Mouse (Mus musculus) neural tube, embryonic 13.5 days (tissue): ENCODE data around the gene Fancl. TPM values are rescaled to one million over a fixed set of nuclear protein-coding genes. Genes with fewer than 3 reads are reported as not detected.

Source experiments
- ATAC-seq: fragments of 200-750 bp; cut with Nextera tagmentation; 2 replicates; pipeline ENCODE4 v1.8.0; 2017; ENCODE audit warnings: low read depth, mild to moderate bottlenecking, moderate TSS enrichment, moderate library complexity
- H3K27ac ChIP-seq: fragments of 300-500 bp; sonication (generic); replicated peaks from 2 replicates; pipeline ENCODE4 v1.5.1; 2015; ENCODE audit warnings: moderate library complexity, mild to moderate bottlenecking, inconsistent platforms
- H3K27me3 ChIP-seq: fragments of 300-500 bp; sonication (generic); 2 replicates; pipeline ENCODE4 v1.6.1; 2015; ENCODE audit warnings: mild to moderate bottlenecking, inconsistent platforms
- H3K36me3 ChIP-seq: fragments of 300-500 bp; sonication (generic); 2 replicates; pipeline ENCODE4 v1.6.1; 2015; ENCODE audit warnings: mild to moderate bottlenecking, inconsistent platforms
- H3K4me1 ChIP-seq: fragments of 300-500 bp; sonication (generic); replicated peaks from 2 replicates; pipeline ENCODE4 v1.6.1; 2015; ENCODE audit warnings: inconsistent platforms
- H3K4me2 ChIP-seq: fragments of 300-500 bp; sonication (generic); 2 replicates; pipeline ENCODE4 v1.6.1; 2015; ENCODE audit warnings: inconsistent platforms, mild to moderate bottlenecking, moderate library complexity
- H3K4me3 ChIP-seq: fragments of 300-500 bp; sonication (generic); 2 replicates; pipeline ENCODE4 v1.5.1; 2015; ENCODE audit warnings: mild to moderate bottlenecking, inconsistent platforms
- H3K9ac ChIP-seq: fragments of 300-500 bp; sonication (generic); 2 replicates; pipeline ENCODE4 v1.6.1; 2015; ENCODE audit warnings: moderate library complexity, mild to moderate bottlenecking, inconsistent platforms
- H3K9me3 ChIP-seq: fragments of 300-500 bp; sonication (generic); 2 replicates; pipeline ENCODE4 v1.6.1; 2016; ENCODE audit warnings: inconsistent platforms
- WGBS: fragments of 180-500 bp; shearing (Covaris S2); methylation state at CpG from one replicate; pipeline ENCODE4 v1.1.7; 2015; 5-methylcytosine and 5-hydroxymethylcytosine counted together
- polyA plus RNA-seq: library from polyadenylated mRNA; unstranded; fragments of >200 nt; fragmentation: Nextera tagmentation; extraction: Ambion mirVana; gene quantifications from 2 replicates; pipeline ENCODE4 v1.2.1, GENCODE M21; 2015

The Fancl gene
- polyA plus RNA-seq, 1 experiment from 2014 or later = 12.5 TPM

DNA sequence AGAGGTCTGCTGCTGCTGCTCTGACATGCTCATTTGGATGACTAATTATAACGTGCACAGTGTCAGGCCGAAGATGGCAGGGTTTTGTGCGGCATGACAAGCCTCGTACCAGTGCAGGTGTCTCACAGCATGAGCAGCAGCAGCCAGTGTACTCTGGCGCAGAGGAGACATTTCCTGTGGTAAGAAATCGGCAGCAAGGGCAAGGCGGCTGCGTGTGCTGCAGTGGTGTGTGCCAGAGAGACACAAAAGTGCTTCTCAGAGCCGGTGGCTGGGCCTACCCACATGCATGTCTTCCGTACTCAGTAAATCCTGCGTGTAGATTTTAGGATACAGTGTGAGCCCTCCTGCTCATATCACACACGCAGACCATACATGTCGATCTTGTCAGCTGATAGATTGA is 51.9 kb downstream of the Fancl start:
- Histone ChIP-seq H3K9ac (no peak overlapping the region), H3K4me2 (no peak overlapping the region), H3K36me3 (no peaks in the 10 kb centered on the region), H3K4me1 (no peaks in the 10 kb centered on the region), H3K9me3 (no peaks in the 10 kb centered on the region), H3K4me3 (no peak overlapping the region), H3K27ac (0 out of 2 replicates have a peak overlapping the region, but pooled peaks have one; percentile 13), H3K27me3 (no peaks in the 10 kb centered on the region)
- 76% methylated on average over 13 of the region's 13 CpGs for WGBS
- ATAC-seq = 0 out of 2 replicates have a peak, but pooled peaks have one; percentile 27

DNA sequence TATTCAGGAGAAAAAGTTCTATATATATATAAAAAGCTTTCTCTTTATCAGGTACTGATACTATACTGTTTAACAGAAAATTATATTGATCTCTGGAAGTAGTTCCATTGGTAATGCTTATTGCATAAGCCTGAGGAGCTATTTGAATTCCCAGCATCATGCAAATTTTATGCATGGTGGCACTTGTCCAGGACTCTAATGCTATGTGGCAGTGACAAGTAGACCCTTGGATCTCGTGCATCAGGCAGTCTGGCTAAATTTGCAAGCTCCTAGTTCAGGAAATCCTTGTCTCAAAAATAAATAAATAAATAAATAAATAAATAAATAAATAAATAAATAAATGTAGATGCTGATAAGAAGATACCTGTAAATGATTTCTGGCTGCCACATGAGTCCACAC is 55.2 kb downstream of the Fancl start:
- Histone ChIP-seq H3K9me3 (no peaks in the 10 kb centered on the region), H3K4me1 (no peaks in the 10 kb centered on the region), H3K27ac (no peak overlapping the region), H3K27me3 (no peaks in the 10 kb centered on the region), H3K4me2 (no peak overlapping the region), H3K36me3 (no peaks in the 10 kb centered on the region), H3K9ac (no peak overlapping the region), H3K4me3 (no peak overlapping the region)
- no peak for ATAC-seq
- 48% methylated on average over 1 of the region's 1 CpGs for WGBS

DNA sequence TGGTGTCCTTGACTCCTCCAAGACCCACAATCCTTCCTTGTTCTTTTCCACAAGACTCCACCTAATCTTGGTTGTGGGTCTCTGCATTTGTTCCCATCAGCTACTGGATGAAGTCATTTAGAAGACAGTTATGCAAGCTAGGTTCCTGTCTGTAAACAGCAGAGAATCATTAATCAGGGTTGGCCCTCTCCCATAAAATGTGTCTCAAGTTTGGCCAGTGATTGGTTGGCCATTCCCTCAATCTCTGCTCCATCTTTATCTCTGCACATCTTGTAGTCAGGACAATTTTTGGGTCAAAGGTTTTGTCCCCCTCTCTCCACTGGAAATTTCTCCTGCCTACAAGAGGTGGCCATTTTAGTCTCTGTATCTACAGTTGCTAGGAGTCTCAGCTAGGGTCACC is 58.4 kb downstream of the Fancl start:
- no peak overlapping the region for H3K4me3 ChIP-seq
- H3K36me3 ChIP-seq = no peaks in the 10 kb centered on the region
- no peaks in the 10 kb centered on the region for H3K27me3 ChIP-seq
- no peaks in the 10 kb centered on the region; the same call in 1 of the 2 replicates for H3K9me3 ChIP-seq
- no peak overlapping the region for H3K4me2 ChIP-seq
- ATAC-seq = no peak
- H3K9ac ChIP-seq = no peak overlapping the region
- H3K4me1 ChIP-seq = no peaks in the 10 kb centered on the region
- H3K27ac ChIP-seq = no peak overlapping the region

DNA sequence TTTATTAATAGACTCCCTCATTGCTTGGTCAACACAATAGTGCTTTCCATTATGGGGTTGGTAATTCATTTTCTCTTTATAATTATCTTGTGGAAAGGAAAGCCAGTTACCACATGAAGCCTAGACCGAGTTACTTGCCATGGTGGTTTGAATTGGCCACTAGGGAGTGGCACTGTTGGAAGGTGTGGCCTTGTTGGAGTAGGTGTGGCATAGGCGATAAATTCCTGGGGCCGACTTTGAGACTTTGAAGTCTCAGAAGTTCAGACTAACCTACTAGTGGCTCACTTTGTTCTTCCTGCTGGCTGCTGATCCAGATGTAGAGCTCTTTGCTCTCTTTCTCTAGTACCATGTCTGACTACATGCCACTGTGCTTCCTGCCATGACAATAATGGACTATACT is 63.9 kb downstream of the Fancl start:
- 85% methylated on average over 3 of the region's 3 CpGs for WGBS
- no peak for ATAC-seq
- H3K9ac ChIP-seq = no peak overlapping the region

DNA sequence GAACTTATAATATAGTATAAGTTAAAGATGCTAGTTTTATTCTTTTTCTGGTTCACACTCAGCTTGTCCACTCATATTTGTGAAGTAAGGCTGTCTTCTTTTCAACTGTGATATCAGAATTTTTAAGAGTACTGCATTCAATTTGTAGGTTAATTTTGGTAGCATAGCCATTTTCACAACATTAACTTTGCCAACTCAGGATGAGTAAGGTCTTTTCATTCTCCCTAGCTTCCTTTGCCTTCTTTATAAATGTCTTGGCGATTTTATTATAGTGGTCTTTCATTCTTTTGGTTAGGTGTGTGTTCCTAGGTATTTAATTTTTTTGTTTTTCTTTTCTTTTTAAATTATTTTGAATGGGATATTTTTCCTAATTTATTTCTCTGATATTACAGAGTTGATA is 64.7 kb downstream of the Fancl start:
- no peak overlapping the region for H3K4me3 ChIP-seq
- no peak overlapping the region for H3K27ac ChIP-seq
- H3K9me3 ChIP-seq = no peaks in the 10 kb centered on the region; the same call in 1 of the 2 replicates
- H3K9ac ChIP-seq = no peak overlapping the region
- 100% methylated on average over 1 of the region's 1 CpGs for WGBS
- no peak for ATAC-seq
- H3K36me3 ChIP-seq = no peaks in the 10 kb centered on the region
- H3K4me1 ChIP-seq = no peaks in the 10 kb centered on the region
- no peaks in the 10 kb centered on the region for H3K27me3 ChIP-seq
- H3K4me2 ChIP-seq = no peak overlapping the region

More for the DNA sequence above, 63.9 kb downstream of the Fancl start:
- Histone ChIP-seq H3K9me3 (no peaks in the 10 kb centered on the region; the same call in 1 of the 2 replicates), H3K4me3 (no peak overlapping the region), H3K27ac (no peak overlapping the region), H3K27me3 (no peaks in the 10 kb centered on the region), H3K4me2 (no peak overlapping the region), H3K4me1 (no peaks in the 10 kb centered on the region), H3K36me3 (no peaks in the 10 kb centered on the region)

DNA sequence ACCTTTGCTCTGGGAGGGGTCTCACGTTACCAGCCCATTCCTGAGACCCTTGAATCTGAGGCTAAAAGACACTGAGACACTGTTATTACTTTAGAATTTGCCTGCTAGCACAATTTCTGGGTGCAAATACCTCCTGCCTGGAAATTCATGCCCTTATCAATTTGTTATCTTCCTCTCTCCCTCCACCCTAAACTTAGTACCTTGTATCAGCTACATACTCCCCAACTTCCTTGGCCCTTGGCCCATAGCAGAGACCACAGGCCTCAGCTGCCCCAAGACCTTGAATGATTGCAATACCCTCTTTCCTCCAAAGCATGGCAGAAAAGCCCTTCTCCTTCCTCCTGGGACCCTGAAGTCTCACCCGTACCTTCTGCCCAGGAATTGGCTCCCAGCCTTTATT is 65.3 kb downstream of the Fancl start:
- no peaks in the 10 kb centered on the region for H3K4me1 ChIP-seq
- H3K9me3 ChIP-seq = no peaks in the 10 kb centered on the region; the same call in 1 of the 2 replicates
- no peak overlapping the region for H3K9ac ChIP-seq
- no peak for ATAC-seq
- no peak overlapping the region for H3K27ac ChIP-seq
- 82% methylated on average over 2 of the region's 2 CpGs for WGBS
- H3K4me2 ChIP-seq = no peak overlapping the region
- H3K27me3 ChIP-seq = no peaks in the 10 kb centered on the region
- H3K36me3 ChIP-seq = no peaks in the 10 kb centered on the region
- no peak overlapping the region for H3K4me3 ChIP-seq

DNA sequence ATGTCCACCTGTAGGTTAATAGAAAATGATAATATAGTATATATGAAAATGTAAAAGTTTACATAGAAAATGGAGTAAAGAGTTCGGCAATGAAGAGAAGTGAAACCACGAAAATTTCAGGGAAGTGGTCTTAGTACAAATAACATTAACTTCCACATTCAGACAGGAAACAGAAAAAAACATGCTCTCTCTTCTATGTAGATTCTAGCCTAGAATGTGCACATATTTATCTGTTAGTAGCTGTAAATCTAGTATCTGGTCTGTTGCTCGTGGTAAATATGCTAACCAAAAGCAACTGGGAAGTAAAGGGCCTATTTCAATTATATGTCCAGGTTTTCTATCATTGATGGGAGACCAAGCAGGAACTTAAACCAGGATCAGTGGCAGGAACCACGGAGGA is 66.8 kb downstream of the Fancl start:
- H3K36me3 ChIP-seq = no peaks in the 10 kb centered on the region
- H3K9ac ChIP-seq = no peak overlapping the region
- WGBS = 91% methylated on average over 4 of the region's 4 CpGs
- ATAC-seq = no peak
- no peaks in the 10 kb centered on the region for H3K4me1 ChIP-seq
- no peaks in the 10 kb centered on the region for H3K9me3 ChIP-seq
- no peak overlapping the region for H3K4me2 ChIP-seq
- no peak overlapping the region for H3K4me3 ChIP-seq
- no peak overlapping the region for H3K27ac ChIP-seq
- no peaks in the 10 kb centered on the region for H3K27me3 ChIP-seq

DNA sequence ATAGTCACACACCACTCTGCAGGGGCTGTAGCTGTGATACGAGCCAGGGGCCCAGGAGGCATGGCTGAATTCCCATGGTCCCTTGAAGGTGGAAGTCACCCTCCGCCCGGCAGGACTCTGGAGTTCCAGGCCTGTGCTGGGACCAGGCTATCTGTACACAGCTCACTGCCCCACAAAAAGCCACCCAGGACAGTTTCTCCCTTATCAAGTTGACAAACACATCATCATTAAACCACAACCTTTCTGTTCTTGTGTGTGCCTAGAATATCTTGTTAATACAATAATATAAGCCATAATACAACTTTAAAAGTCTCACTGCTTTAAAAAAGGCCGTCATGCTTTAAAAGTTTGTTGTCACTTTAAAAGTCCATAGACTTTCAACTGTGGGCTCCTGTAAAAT is 68.1 kb downstream of the Fancl start:
- Histone ChIP-seq H3K27me3 (no peaks in the 10 kb centered on the region), H3K27ac (no peak overlapping the region), H3K4me2 (no peak overlapping the region), H3K4me3 (no peak overlapping the region), H3K36me3 (no peaks in the 10 kb centered on the region), H3K9ac (no peak overlapping the region), H3K9me3 (no peaks in the 10 kb centered on the region), H3K4me1 (no peaks in the 10 kb centered on the region)
- WGBS = 95% methylated on average over 4 of the region's 4 CpGs
- no peak for ATAC-seq

DNA sequence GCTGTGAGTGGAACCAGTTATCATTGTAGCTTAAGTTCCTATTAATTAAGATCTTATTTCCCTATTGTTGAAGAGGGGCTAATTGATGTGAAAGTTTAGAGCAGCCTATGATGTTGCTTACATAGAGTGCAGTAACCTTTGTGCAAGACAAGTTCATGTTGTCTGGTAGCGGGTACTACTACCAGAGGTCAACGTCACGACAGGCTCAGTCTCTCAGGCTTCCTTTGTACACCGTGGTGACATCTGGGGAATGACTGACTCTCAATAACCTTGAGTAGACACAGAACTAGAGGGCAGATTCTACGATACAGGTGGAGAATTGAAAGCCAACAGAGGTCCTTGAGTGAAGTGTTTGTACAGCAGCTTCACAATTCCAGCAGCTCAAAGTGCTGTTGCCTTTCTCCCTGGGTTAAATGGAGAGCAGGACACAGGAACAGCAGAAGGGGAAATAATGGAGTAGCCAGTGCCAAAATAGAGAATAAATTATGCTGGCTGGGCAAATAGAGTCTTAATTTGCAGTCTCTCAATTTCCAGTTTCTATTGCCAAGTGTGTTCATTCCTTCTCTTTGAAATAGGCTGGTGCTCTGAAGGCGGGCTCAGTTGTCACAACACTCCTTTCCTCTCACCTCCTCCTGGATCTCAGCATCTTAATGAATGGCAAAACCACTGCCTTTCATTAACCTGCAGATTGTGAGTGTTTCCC is 91.3 kb downstream of the Fancl start:
- WGBS = 87% methylated on average over 6 of the region's 6 CpGs
- H3K9me3 ChIP-seq = no peaks in the 10 kb centered on the region
- ATAC-seq = no peak
- H3K4me2 ChIP-seq = no peak overlapping the region
- H3K36me3 ChIP-seq = no peaks in the 10 kb centered on the region
- H3K9ac ChIP-seq = no peak overlapping the region
- H3K27me3 ChIP-seq = no peaks in the 10 kb centered on the region
- H3K4me1 ChIP-seq = peaks cover 6% of the 10 kb centered on the region; the same call in 1 of the 2 replicates
- H3K27ac ChIP-seq = no peak overlapping the region
- no peak overlapping the region for H3K4me3 ChIP-seq

DNA sequence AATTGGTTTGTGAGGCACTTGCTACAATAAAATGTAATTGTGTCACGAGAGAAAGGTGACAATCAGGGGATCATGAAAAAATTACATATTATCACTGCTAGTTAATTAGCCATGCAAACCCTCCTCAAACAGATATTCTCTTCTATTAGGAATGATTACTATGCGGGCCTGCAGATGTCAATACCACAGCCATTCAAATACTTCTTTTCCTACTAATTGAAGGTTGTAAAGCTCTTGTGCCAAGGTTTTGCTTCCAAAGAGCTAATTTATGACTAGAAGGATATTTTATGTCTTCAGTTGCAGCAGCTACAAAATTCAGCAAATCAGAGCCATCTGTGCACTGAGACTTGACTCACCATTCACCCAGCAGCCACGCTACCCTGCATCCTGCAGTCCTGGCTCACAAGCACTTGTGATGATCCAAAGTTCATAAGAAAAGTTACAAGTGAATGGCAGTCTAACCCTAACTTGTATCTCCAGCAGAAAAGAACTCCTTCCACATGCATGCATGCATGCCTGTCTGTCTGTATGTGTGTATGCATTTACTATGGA is 95.8 kb downstream of the Fancl start:
- H3K4me3 ChIP-seq = no peak overlapping the region
- H3K27ac ChIP-seq = no peak overlapping the region
- peaks cover 6% of the 10 kb centered on the region; the same call in 1 of the 2 replicates for H3K4me1 ChIP-seq
- whole genome bisulfite sequencing = 58% methylated on average over 3 of the region's 3 CpGs
- no peaks in the 10 kb centered on the region for H3K36me3 ChIP-seq
- H3K9ac ChIP-seq = no peak overlapping the region
- no peak overlapping the region for H3K4me2 ChIP-seq
- no peaks in the 10 kb centered on the region for H3K27me3 ChIP-seq
- no peaks in the 10 kb centered on the region for H3K9me3 ChIP-seq
- ATAC-seq = no peak

DNA sequence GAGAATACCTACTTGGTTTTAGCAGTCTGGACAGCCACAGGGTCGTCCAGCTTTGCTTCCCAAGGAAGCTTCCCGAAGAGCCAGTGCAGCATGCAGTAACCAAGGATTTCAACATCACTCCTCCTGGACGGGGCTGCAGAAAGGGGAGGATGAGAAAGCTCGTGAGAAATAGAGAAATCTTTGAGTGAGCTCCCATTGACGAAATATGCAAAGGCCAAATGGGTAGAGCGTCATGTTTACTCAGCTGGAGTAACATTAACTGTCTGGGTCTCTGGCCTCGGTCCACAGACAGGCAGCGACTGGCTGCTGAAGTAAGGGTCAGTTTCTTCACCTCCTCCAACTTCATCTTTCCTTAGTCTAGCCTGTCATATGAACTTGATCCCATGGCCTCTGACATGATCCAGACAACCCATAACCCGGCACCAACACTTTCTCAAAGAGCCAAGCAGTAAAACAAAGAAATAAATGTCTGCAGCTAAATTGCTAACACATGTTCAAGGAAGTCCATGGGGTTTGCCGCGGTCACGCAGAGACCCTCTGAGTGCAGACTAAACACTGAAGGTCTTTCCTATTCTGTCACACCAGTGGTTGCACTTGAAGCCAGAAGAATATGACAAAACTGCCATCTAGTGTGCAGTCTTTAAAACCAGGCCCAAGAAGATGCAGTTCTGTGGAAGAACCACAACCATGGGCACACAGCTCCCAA is 104.0 kb downstream of the Fancl start:
- Histone ChIP-seq H3K27ac (no peak overlapping the region), H3K4me1 (0 out of 2 replicates have a peak, but pooled peaks cover 4% of the 10 kb centered on the region), H3K4me3 (no peak overlapping the region), H3K4me2 (no peak overlapping the region), H3K36me3 (no peaks in the 10 kb centered on the region), H3K9ac (no peak overlapping the region), H3K9me3 (no peaks in the 10 kb centered on the region), H3K27me3 (no peaks in the 10 kb centered on the region)
- ATAC-seq = peak; percentile 77; the same call in 1 of the 2 replicates
- WGBS = 71% methylated on average over 12 of the region's 12 CpGs

DNA sequence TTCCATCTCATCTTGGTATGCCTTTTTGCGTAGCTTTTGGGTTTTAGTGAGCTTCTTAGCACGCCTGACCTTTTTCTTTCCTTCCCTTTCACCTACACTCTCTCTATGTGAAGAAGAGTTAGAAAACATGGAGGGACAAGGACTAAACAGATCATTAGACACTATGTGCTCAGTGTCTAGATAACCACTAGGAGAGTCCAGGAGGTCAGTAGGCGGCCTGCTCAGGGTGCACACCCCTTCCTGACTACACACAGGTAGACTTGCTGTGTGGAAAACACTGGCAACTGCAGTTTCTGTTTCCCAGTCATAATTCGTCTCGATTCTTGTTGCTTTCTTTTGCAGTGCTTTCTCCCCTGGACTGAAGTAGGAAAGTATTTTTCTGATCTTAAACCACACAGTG is 110.0 kb downstream of the Fancl start:
- H3K9ac ChIP-seq = no peak overlapping the region

More for the DNA sequence above, 110.0 kb downstream of the Fancl start:
- H3K4me1 ChIP-seq = no peaks in the 10 kb centered on the region
- no peak overlapping the region for H3K27ac ChIP-seq
- no peaks in the 10 kb centered on the region for H3K27me3 ChIP-seq
- 94% methylated on average over 5 of the region's 5 CpGs for WGBS
- no peak for ATAC-seq
- no peaks in the 10 kb centered on the region for H3K9me3 ChIP-seq
- H3K36me3 ChIP-seq = no peaks in the 10 kb centered on the region
- no peak overlapping the region for H3K4me3 ChIP-seq
- H3K4me2 ChIP-seq = no peak overlapping the region
